Mouse (Mus musculus): ENCODE measurements around the gene Gm12184. TPM values are rescaled to one million over a fixed set of nuclear protein-coding genes. Genes with fewer than 3 reads are reported as not detected.
"Not testable (repeated sequence)": the region's sequence is repeated elsewhere in the genome, so short reads cannot be mapped to it uniquely, and the experiment has no call there.

Gene Gm12184
- total RNA-seq, 2 experiments from 2014 or later = 4.6 to 6.1 TPM

- no peak for ATAC-seq (ENCODE audit: poor library complexity, severe bottlenecking)
Observed at GRCm38 (mm10) chr11:48803988-48804387, 22.5 kb downstream of the Gm12184 start.

- ATAC-seq (ENCODE audit: poor library complexity, severe bottlenecking) = no peak
Observed at GRCm38 (mm10) chr11:48801831-48802772, 24.4 kb downstream of the Gm12184 start.

- ATAC-seq (ENCODE audit: poor library complexity, severe bottlenecking) = peak; percentile 90
Observed at GRCm38 (mm10) chr11:48799921-48800701, 26.3 kb downstream of the Gm12184 start, which contains the start of gene Rack1. Gene Rack1 (plus strand): TSS chr11:48800332.

- ATAC-seq (ENCODE audit: poor library complexity, severe bottlenecking) = peak; percentile 25
Observed at GRCm38 (mm10) chr11:48798984-48799920, 27.2 kb downstream of the Gm12184 start.

- ATAC-seq (ENCODE audit: poor library complexity, severe bottlenecking) = no peak
Observed at GRCm38 (mm10) chr11:48798308-48798707, 28.1 kb downstream of the Gm12184 start.

- ATAC-seq (ENCODE audit: poor library complexity, severe bottlenecking) = no peak
Observed at GRCm38 (mm10) chr11:48797287-48797686, 29.2 kb downstream of the Gm12184 start.

GRCm38 (mm10) chr11:48796290-48796689 is 30.2 kb downstream of the Gm12184 start:
- ATAC-seq (ENCODE audit: poor library complexity, severe bottlenecking) = no peak

- no peak for ATAC-seq (ENCODE audit: poor library complexity, severe bottlenecking)
Observed at GRCm38 (mm10) chr11:48795221-48795620, 31.2 kb downstream of the Gm12184 start.

- no peak for ATAC-seq (ENCODE audit: poor library complexity, severe bottlenecking)
Observed at GRCm38 (mm10) chr11:48793184-48793583, 33.3 kb downstream of the Gm12184 start.

GRCm38 (mm10) chr11:48791894-48792293 is 34.6 kb downstream of the Gm12184 start:
- ATAC-seq (ENCODE audit: poor library complexity, severe bottlenecking) = not testable (repeated sequence)

GRCm38 (mm10) chr11:48790946-48791345 is 35.5 kb downstream of the Gm12184 start:
- ATAC-seq (ENCODE audit: poor library complexity, severe bottlenecking) = no peak

GRCm38 (mm10) chr11:48789973-48790823 is 36.3 kb downstream of the Gm12184 start:
- ATAC-seq (ENCODE audit: poor library complexity, severe bottlenecking) = peak; percentile 73

- no peak for ATAC-seq (ENCODE audit: poor library complexity, severe bottlenecking)
Observed at GRCm38 (mm10) chr11:48789215-48789614, 37.2 kb downstream of the Gm12184 start.

GRCm38 (mm10) chr11:48788311-48789089 is 38.0 kb downstream of the Gm12184 start:
- ATAC-seq (ENCODE audit: poor library complexity, severe bottlenecking) = peak; percentile 58

- peak; percentile 93 for ATAC-seq (ENCODE audit: poor library complexity, severe bottlenecking)
Observed at GRCm38 (mm10) chr11:48787455-48788211, 38.8 kb downstream of the Gm12184 start.

- no peak for ATAC-seq (ENCODE audit: poor library complexity, severe bottlenecking)
Observed at GRCm38 (mm10) chr11:48782243-48782642, 44.2 kb downstream of the Gm12184 start.

- peak; percentile 78 for ATAC-seq (ENCODE audit: poor library complexity, severe bottlenecking)
Observed at GRCm38 (mm10) chr11:48779450-48779849, 47.0 kb downstream of the Gm12184 start.

GRCm38 (mm10) chr11:48777303-48777702 is 49.2 kb downstream of the Gm12184 start:
- ATAC-seq (ENCODE audit: poor library complexity, severe bottlenecking) = no peak
